Mouse (Mus musculus) neural tube, embryonic 13.5 days (tissue): Measurements from ENCODE around the gene Nrn1l. TPM values are rescaled to one million over a fixed set of nuclear protein-coding genes. Genes with fewer than 3 reads are reported as not detected.

ENCODE experiments used
- ATAC-seq: fragments of 200-750 bp; cut with Nextera tagmentation; 2 replicates; pipeline ENCODE4 v1.8.0; 2017; ENCODE audit warnings: low read depth, mild to moderate bottlenecking, moderate TSS enrichment, moderate library complexity
- H3K27ac ChIP-seq: fragments of 300-500 bp; sonication (generic); replicated peaks from 2 replicates; pipeline ENCODE4 v1.5.1; 2015; ENCODE audit warnings: moderate library complexity, mild to moderate bottlenecking, inconsistent platforms
- H3K27me3 ChIP-seq: fragments of 300-500 bp; sonication (generic); 2 replicates; pipeline ENCODE4 v1.6.1; 2015; ENCODE audit warnings: mild to moderate bottlenecking, inconsistent platforms
- H3K36me3 ChIP-seq: fragments of 300-500 bp; sonication (generic); 2 replicates; pipeline ENCODE4 v1.6.1; 2015; ENCODE audit warnings: mild to moderate bottlenecking, inconsistent platforms
- H3K4me1 ChIP-seq: fragments of 300-500 bp; sonication (generic); replicated peaks from 2 replicates; pipeline ENCODE4 v1.6.1; 2015; ENCODE audit warnings: inconsistent platforms
- H3K4me2 ChIP-seq: fragments of 300-500 bp; sonication (generic); 2 replicates; pipeline ENCODE4 v1.6.1; 2015; ENCODE audit warnings: inconsistent platforms, mild to moderate bottlenecking, moderate library complexity
- H3K4me3 ChIP-seq: fragments of 300-500 bp; sonication (generic); 2 replicates; pipeline ENCODE4 v1.5.1; 2015; ENCODE audit warnings: mild to moderate bottlenecking, inconsistent platforms
- H3K9ac ChIP-seq: fragments of 300-500 bp; sonication (generic); 2 replicates; pipeline ENCODE4 v1.6.1; 2015; ENCODE audit warnings: moderate library complexity, mild to moderate bottlenecking, inconsistent platforms
- H3K9me3 ChIP-seq: fragments of 300-500 bp; sonication (generic); 2 replicates; pipeline ENCODE4 v1.6.1; 2016; ENCODE audit warnings: inconsistent platforms
- WGBS: fragments of 180-500 bp; shearing (Covaris S2); methylation state at CpG from one replicate; pipeline ENCODE4 v1.1.7; 2015; 5-methylcytosine and 5-hydroxymethylcytosine counted together
- polyA plus RNA-seq: library from polyadenylated mRNA; unstranded; fragments of >200 nt; fragmentation: Nextera tagmentation; extraction: Ambion mirVana; gene quantifications from 2 replicates; pipeline ENCODE4 v1.2.1, GENCODE M21; 2015

Gene Nrn1l
- 0.46 and 0.54 TPM in 2 replicates for polyA plus RNA-seq

DNA sequence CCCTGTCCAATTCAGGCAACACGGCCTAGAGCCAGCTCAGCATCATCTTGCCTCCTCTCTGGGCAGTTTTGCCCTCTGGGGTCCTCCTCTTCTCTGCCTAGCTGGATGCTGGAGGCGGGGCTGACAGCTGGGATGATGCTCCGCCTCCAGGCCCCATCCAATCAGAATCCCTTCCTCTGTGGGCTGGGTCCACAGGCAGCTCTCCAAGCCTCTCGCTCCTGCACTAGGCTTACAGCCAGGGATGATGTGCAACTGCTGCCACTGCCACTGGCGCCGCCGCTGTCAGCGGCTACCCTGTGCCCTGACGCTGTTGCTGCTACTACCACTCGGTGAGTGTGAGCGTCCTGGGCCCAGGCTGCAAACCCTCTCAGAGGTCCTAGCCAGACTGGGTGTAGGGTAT, at the start of gene Nrn1l:
Nrn1l (plus strand) TSS at position 229 of the 400 bp plus-strand sequence.
- ATAC-seq, result peak; percentile 91
- peak within 1 kb of the TSS; percentile 65 for H3K27ac ChIP-seq
- 3% methylated on average over 11 of the region's 11 CpGs for WGBS
- no peaks in the 10 kb centered on the region for H3K27me3 ChIP-seq
- H3K4me3 ChIP-seq, result 0 out of 2 replicates have a peak within 1 kb of the TSS, but pooled peaks have one; percentile 3
- H3K4me2 ChIP-seq, result peak within 1 kb of the TSS; percentile 35
- peaks cover 62% of the 10 kb centered on the region for H3K36me3 ChIP-seq
- H3K9me3 ChIP-seq, result no peaks in the 10 kb centered on the region
- peak within 1 kb of the TSS; percentile 58 for H3K9ac ChIP-seq
- peaks cover 9% of the 10 kb centered on the region for H3K4me1 ChIP-seq

DNA sequence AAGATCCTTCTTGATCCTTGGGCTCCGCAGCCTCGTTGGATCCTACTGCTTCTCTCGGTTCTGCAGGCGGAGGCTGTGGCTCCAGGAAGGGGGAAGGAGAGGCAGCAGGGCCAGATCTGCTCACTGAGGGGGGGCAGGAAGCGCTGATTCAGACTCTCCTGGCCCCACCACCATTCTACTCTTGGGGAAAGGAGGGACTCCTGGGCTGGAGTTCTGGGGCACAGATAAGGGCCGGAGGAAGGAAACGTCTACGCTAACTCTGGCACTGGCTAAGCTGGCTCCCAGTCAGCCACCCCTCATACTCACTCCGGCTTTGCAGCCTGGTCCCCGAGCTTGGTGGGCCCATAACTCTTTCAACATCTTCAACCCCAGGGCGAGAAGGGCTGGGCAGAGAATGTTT, 46.7 kb upstream of the Nrn1l start:
- H3K27ac ChIP-seq, result no peak overlapping the region
- H3K9me3 ChIP-seq, result no peaks in the 10 kb centered on the region
- ATAC-seq, result no peak
- peaks cover 74% of the 10 kb centered on the region for H3K36me3 ChIP-seq
- no peak overlapping the region for H3K9ac ChIP-seq
- WGBS, result 91% methylated on average over 11 of the region's 11 CpGs
- H3K27me3 ChIP-seq, result no peaks in the 10 kb centered on the region
- peaks cover 8% of the 10 kb centered on the region for H3K4me1 ChIP-seq
- no peak overlapping the region for H3K4me3 ChIP-seq
- H3K4me2 ChIP-seq, result no peak overlapping the region

DNA sequence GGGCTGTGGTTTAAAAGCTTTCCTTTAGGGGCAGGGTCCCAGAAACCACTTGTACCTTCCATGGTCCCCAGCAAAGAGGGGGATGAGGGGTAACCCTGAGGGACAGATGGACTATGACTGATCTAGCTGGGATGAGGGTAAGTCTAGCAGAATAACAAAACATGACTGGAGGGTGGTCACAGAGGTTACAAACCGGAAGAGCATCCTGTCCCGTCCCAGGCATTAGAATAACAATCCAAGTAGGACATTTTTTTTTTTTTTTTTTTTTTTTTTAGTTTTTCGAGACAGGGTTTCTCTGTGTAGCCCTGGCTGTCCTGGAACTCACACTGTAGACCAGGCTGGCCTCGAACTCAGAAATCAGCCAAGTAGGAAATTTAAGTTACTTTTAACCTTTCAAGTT, 43.4 kb upstream of the Nrn1l start:
- Histone ChIP-seq H3K4me1 (peaks cover 12% of the 10 kb centered on the region), H3K4me2 (peak overlapping the region; percentile 41; the same call in 1 of the 2 replicates), H3K4me3 (no peak overlapping the region), H3K9me3 (no peaks in the 10 kb centered on the region), H3K27ac (no peak overlapping the region), H3K36me3 (peaks cover 46% of the 10 kb centered on the region), H3K9ac (peak overlapping the region; percentile 0; the same call in 1 of the 2 replicates), H3K27me3 (no peaks in the 10 kb centered on the region)
- ATAC-seq, result no peak
- 75% methylated on average over 4 of the region's 4 CpGs for WGBS

DNA sequence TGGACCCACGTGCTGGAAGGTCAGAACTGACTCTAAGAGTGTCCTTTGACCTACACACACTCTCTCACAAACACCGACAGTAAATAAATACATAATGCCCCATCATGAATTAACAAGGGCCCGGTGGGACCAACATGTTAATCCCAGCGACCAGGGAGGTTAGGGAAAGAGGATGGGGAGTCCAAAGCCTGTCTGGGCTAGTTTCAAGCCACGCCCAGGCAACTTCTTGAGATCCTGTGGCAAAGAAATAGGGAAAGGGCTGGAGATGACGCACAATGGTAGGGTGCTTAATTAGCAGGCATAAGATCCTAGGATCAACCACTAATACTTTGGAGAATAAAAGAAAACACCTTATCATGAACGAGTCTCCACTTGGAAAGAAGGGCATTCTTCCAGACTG, 42.8 kb upstream of the Nrn1l start:
- peaks cover 15% of the 10 kb centered on the region for H3K4me1 ChIP-seq
- H3K9me3 ChIP-seq, result no peaks in the 10 kb centered on the region
- H3K27ac ChIP-seq, result no peak overlapping the region
- peak overlapping the region; percentile 41 for H3K4me2 ChIP-seq
- 83% methylated on average over 7 of the region's 7 CpGs for WGBS
- H3K36me3 ChIP-seq, result peaks cover 41% of the 10 kb centered on the region
- no peaks in the 10 kb centered on the region for H3K27me3 ChIP-seq
- ATAC-seq, result no peak
- peak overlapping the region; percentile 12; the same call in 1 of the 2 replicates for H3K4me3 ChIP-seq
- H3K9ac ChIP-seq, result peak overlapping the region; percentile 0

DNA sequence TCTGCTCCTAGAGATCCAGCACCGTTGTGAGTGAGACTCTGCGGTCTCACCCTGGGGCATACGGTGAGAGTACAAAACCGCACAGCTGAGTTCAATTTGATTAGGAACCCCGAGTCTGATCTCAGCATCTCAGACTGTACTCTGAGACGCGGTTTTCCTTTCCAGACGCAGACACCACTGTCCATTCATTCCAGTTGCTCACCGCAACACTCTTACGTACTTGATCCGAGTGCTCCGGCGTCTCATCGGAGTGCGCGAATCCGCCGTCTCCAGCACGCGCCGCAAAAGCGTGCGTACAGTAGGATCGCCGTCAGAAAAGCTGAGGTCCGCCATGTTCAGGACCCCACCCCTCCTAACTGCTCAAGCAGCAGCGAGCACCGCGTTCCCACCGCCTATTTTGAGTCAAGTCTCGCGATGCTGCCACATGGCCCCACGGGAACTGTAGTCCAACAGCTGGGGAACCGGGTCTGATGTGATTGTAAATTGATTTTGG, 41.7 kb upstream of the Nrn1l start:
- ATAC-seq, result peak; percentile 75
- H3K36me3 ChIP-seq, result peaks cover 30% of the 10 kb centered on the region
- no peaks in the 10 kb centered on the region for H3K27me3 ChIP-seq
- H3K4me2 ChIP-seq, result peak overlapping the region; percentile 72
- peak overlapping the region; percentile 84 for H3K27ac ChIP-seq
- peaks cover 25% of the 10 kb centered on the region for H3K4me1 ChIP-seq
- H3K9me3 ChIP-seq, result no peaks in the 10 kb centered on the region
- H3K4me3 ChIP-seq, result peak overlapping the region; percentile 62
- under 1% methylated on average over 34 of the region's 34 CpGs for WGBS
- H3K9ac ChIP-seq, result peak overlapping the region; percentile 79

DNA sequence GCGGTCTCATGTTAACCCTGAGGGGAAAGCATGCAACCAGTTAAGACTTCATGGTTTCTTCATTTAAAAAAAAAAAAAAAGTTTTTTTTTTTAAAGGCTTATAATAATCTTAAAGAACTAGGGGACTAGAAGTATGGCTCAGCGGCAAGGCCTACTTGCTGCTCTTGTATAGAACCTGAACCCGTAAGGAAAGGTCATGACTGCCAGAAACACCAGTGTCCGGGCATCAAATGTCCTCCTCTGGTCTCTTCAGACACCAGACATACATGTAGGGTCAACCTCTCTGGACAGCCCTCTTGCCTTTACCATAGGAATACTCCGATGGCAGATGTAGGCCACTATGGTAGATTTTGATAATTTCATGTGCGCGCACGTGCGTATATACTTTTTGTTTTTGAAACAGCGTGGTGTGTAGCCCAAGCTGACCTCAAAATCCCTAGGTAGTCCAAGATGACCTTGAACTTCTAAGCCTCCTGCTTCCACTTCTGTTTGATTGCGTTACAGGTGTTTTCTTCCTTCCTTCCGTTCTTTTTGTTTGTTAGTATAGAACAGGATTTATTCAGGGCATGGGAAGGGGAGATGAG, 41.1 kb upstream of the Nrn1l start:
- H3K4me2 ChIP-seq, result peak overlapping the region; percentile 72; the same call in 1 of the 2 replicates
- 81% methylated on average over 12 of the region's 12 CpGs for WGBS
- H3K36me3 ChIP-seq, result peaks cover 24% of the 10 kb centered on the region
- H3K27ac ChIP-seq, result no peak overlapping the region
- peak overlapping the region; percentile 62 for H3K4me3 ChIP-seq
- no peaks in the 10 kb centered on the region for H3K27me3 ChIP-seq
- peaks cover 31% of the 10 kb centered on the region for H3K4me1 ChIP-seq
- no peaks in the 10 kb centered on the region for H3K9me3 ChIP-seq
- no peak for ATAC-seq
- no peak overlapping the region for H3K9ac ChIP-seq

DNA sequence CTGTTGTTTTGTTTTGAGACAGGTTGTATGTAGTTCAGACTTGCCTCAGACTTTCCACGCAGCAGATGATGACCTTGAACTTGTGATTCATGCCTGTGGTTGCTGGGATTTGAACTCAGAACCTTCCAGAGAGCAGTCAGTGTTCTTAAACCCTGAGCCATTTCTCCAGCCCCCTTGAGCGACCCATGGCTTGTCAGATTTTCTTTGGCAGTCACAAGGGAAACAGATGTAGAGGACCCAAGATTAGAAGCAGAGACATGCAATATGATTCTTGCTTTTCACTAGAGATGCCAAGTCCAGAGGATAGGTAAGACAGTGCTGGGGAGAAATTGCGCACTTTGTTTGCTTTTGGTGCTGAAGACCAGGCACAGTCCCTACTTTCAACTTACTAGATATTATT, 40.2 kb upstream of the Nrn1l start, which contains the start of gene Cenpt:
Cenpt (minus strand) TSS at position 101 of the 400 bp plus-strand sequence.
- Histone ChIP-seq H3K4me1 (peaks cover 40% of the 10 kb centered on the region), H3K4me2 (peak within 1 kb of the TSS; percentile 72; the same call in 1 of the 2 replicates), H3K27me3 (no peaks in the 10 kb centered on the region), H3K9ac (no peak within 1 kb of the TSS), H3K4me3 (peak within 1 kb of the TSS; percentile 62), H3K36me3 (peaks cover 15% of the 10 kb centered on the region), H3K9me3 (no peaks in the 10 kb centered on the region), H3K27ac (no peak within 1 kb of the TSS)
- ATAC-seq, result no peak
- WGBS, result 98% methylated on average over 3 of the region's 3 CpGs

DNA sequence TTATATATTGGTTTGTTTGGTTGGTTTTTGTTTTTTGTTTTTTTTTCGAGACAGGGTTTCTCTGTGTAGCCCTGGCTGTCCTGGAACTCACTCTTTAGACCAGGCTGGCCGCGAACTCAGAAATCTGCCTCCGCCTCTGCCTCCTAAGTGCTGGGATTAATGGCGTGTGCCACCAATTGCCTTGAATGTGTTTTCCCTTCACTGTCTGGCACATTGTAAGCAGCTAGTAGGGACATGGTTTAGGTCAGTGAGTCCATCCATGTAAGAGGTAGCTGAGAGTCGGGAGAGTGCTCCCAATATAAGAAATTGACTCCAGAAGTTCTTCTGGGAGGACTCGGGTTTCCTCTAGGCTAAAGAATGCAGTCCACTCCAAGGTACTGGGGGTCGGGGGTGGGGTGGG, 39.1 kb upstream of the Nrn1l start:
- H3K4me3 ChIP-seq, result peak overlapping the region; percentile 83
- H3K9ac ChIP-seq, result peak overlapping the region; percentile 89
- peaks cover 51% of the 10 kb centered on the region for H3K4me1 ChIP-seq
- no peaks in the 10 kb centered on the region for H3K9me3 ChIP-seq
- WGBS, result 26% methylated on average over 8 of the region's 8 CpGs
- no peak; the same call in none of the 2 replicates for ATAC-seq
- no peaks in the 10 kb centered on the region for H3K27me3 ChIP-seq
- H3K36me3 ChIP-seq, result peaks cover 11% of the 10 kb centered on the region; the same call in 1 of the 2 replicates
- H3K4me2 ChIP-seq, result peak overlapping the region; percentile 39
- peak overlapping the region; percentile 46; the same call in 1 of the 2 replicates for H3K27ac ChIP-seq

DNA sequence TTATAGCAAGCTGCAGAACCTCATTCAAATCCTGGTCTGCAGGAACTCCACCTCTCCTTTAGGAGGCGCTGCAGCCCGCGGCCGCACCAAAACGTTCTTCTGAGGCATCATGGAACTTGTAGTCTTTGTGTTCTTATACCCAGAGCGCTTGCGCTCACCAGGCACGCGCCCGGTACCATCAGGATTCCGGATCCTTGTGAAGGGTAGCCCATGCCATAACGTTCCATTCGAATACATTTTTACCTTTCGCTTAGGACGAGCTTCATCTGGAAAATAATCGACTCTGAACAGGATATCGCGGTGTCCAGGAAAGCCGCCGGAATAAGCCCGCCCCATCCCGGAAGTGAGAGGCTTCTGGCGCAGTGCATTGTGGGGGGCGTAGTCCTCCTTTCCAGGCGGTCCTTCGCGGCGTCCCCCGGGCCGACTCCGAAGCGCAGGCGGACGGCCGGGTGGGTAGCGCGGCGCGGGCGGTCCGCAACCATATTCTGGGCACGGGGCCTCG, 38.6 kb upstream of the Nrn1l start, which contains the start of gene Thap11:
Thap11 (plus strand) TSS at position 418 of the 502 bp plus-strand sequence.
- Histone ChIP-seq H3K27me3 (no peaks in the 10 kb centered on the region), H3K9ac (peak within 1 kb of the TSS; percentile 89), H3K27ac (peak within 1 kb of the TSS; percentile 88), H3K4me3 (peak within 1 kb of the TSS; percentile 83), H3K36me3 (peaks cover 8% of the 10 kb centered on the region; the same call in 1 of the 2 replicates), H3K9me3 (no peaks in the 10 kb centered on the region), H3K4me2 (peak within 1 kb of the TSS; percentile 99), H3K4me1 (peaks cover 55% of the 10 kb centered on the region)
- ATAC-seq, result peak; percentile 88
- WGBS, result under 1% methylated on average over 43 of the region's 43 CpGs

DNA sequence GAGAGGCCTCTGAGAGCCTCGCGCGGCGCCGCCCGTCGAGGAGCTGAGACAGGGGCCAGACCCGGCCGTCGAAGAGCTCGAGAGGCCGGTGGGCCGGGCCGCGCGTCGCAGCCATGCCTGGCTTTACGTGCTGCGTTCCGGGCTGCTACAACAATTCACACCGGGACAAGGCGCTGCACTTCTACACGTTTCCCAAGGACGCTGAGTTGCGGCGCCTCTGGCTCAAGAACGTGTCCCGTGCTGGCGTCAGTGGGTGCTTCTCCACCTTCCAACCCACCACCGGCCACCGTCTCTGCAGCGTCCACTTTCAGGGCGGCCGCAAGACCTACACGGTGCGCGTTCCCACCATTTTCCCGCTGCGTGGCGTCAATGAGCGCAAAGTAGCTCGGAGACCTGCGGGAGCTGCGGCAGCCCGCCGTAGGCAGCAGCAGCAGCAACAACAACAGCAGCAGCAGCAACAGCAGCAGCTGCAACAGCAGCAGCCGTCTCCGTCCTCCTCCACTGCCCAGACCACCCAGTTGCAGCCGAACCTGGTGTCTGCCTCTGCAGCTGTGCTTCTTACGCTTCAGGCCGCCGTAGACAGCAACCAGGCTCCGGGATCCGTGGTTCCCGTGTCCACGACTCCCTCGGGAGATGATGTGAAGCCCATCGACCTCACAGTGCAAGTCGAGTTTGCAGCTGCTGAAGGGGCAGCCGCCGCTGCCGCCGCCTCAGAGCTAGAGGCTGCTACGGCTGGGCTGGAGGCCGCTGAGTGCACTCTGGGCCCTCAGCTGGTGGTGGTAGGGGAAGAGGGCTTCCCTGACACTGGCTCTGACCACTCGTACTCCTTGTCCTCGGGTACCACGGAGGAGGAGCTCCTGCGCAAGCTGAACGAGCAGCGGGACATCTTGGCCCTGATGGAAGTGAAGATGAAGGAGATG, 37.9 kb upstream of the Nrn1l start:
- Histone ChIP-seq H3K4me1 (peaks cover 56% of the 10 kb centered on the region), H3K4me2 (peak overlapping the region; percentile 99), H3K27me3 (no peaks in the 10 kb centered on the region), H3K36me3 (peaks cover 8% of the 10 kb centered on the region; the same call in 1 of the 2 replicates), H3K4me3 (peak overlapping the region; percentile 83), H3K9me3 (no peaks in the 10 kb centered on the region), H3K9ac (peak overlapping the region; percentile 89), H3K27ac (peak overlapping the region; percentile 88)
- ATAC-seq, result peak; percentile 54
- under 1% methylated on average over 71 of the region's 71 CpGs for WGBS

DNA sequence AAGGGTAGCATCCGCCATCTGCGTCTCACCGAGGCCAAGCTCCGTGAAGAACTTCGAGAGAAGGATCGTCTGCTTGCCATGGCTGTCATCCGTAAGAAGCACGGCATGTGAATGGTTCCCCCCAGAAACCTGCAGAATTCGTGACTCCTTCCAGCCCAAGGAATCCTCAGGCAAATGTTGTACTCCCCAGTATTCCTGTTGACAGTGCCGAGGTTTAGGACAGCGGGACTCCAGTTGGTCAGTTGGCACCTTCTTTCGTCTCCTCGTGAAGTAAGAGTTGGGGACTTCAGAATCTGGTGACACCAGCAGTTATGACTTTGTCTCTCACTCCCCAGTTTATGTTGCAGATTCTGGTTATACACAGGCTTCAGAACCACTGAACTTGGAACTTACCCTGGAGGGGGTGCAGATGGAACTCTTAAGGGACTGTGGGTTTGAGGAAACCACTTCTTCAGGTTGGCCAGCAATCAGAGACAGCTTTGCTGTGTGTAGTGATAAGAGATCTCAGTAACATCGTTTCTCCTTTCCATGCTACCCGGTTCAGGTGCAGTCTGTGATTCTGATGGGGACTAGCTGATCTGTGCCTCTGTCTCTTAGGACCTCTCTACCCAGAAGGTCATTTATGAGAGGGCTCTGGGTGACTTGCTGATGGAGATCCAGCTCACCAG, 37.1 kb upstream of the Nrn1l start:
- no peaks in the 10 kb centered on the region for H3K9me3 ChIP-seq
- ATAC-seq, result no peak
- peak overlapping the region; percentile 88 for H3K27ac ChIP-seq
- H3K4me1 ChIP-seq, result peaks cover 54% of the 10 kb centered on the region
- H3K4me2 ChIP-seq, result peak overlapping the region; percentile 99
- WGBS, result 22% methylated on average over 15 of the region's 15 CpGs
- no peaks in the 10 kb centered on the region for H3K27me3 ChIP-seq
- peaks cover 8% of the 10 kb centered on the region; the same call in 1 of the 2 replicates for H3K36me3 ChIP-seq
- H3K9ac ChIP-seq, result peak overlapping the region; percentile 89
- peak overlapping the region; percentile 83 for H3K4me3 ChIP-seq
